Comparison of ENCODE assay signal across 16 mouse cellular contexts in genomic region chr2:137598136-137598535, GRCm38 (mm10).
DNase-seq lines count a peak whose midpoint lies in the region.
"Had no signal": no experiment of that assay in that cellular context is flagged by ENCODE, and none has a peak within 500 bp of the region (broad histone marks: within the 10 kb centered on the region; RNA-seq: fewer than 3 reads in every experiment).

No protein-coding gene starts in this region.

- DNase-seq in adrenal gland, postnatal 36 days, result peak; percentile 1 to 14
- no peak for DNase-seq in adrenal gland, adult 8-10 months
- DNase-seq in 3T3-L1 (ENCODE audit: low read depth, low spot score), result peak; percentile 95
- peak; percentile 92 for DNase-seq in NIH3T3 (ENCODE audit: low read depth)
- DNase-seq in fibroblast of lung, adult 2 months (ENCODE audit: low read depth), result peak; percentile 98
- DNase-seq in MN1 (ENCODE audit: low spot score), result no peak
- DNase-seq in embryo, embryonic 11 days, result no peak
- DNase-seq: B cell, adult 2 months; cerebellum, adult 18-20 months; cerebellum, postnatal 14 days; heart, postnatal 4 days; kidney, adult 2 months; kidney, postnatal 14 days; liver, embryonic 13.5 days; lung, adult 2 months; right cerebral cortex, postnatal 25 days had no signal

Comparison
In these comparisons a context has a peak if more than half of its experiments do, and no peak if none do; other contexts are left out.
1. DNase-seq: peak in adrenal gland, postnatal 36 days (2 of 2), 3T3-L1 (single experiment), NIH3T3 (single experiment) and fibroblast of lung, adult 2 months (single experiment); none in adrenal gland, adult 8-10 months (single experiment), MN1 (single experiment) and embryo, embryonic 11 days (single experiment).